Mouse (Mus musculus) forelimb bud, embryonic 11.5 days (tissue): ENCODE measurements at regions not wholly inside any gene's neighbourhood (a gene's known extent, or its start where the extent isn't known, plus 50 kb on each side); places are given as distances from the start of the nearest gene placed in this dataset.

Experiments used
- DNase-seq: peaks from one replicate; pipeline ENCODE4 v3.0.0-alpha.2; 2012; ENCODE audit warnings: low read depth, low spot score

- DNase-seq: peak; percentile 50
Measured at GRCm38 (mm10) chr7:68945886-68946863, 197.1 kb upstream of the Arrdc4 start.

- DNase-seq: peak; percentile 31
Measured at GRCm38 (mm10) chr7:68930627-68931334, 181.7 kb upstream of the Arrdc4 start.

GRCm38 (mm10) chr7:68929669-68930068 is 180.6 kb upstream of the Arrdc4 start:
- no peak for DNase-seq

GRCm38 (mm10) chr7:68925640-68926039 is 176.6 kb upstream of the Arrdc4 start:
- no peak for DNase-seq

GRCm38 (mm10) chr7:68918632-68919435 is 169.8 kb upstream of the Arrdc4 start:
- DNase-seq: peak; percentile 73

GRCm38 (mm10) chr7:68917876-68918200 is 168.8 kb upstream of the Arrdc4 start:
- no peak for DNase-seq

- DNase-seq: peak; percentile 85
Measured at GRCm38 (mm10) chr7:68917137-68917875, 168.3 kb upstream of the Arrdc4 start.

GRCm38 (mm10) chr7:68915976-68916375 is 166.9 kb upstream of the Arrdc4 start:
- DNase-seq: peak; percentile 31

GRCm38 (mm10) chr7:68914344-68914743 is 165.3 kb upstream of the Arrdc4 start:
- no peak for DNase-seq

GRCm38 (mm10) chr7:68911989-68912655 is 163.1 kb upstream of the Arrdc4 start:
- no peak for DNase-seq

GRCm38 (mm10) chr7:68911562-68911961 is 162.5 kb upstream of the Arrdc4 start:
- DNase-seq: no peak

GRCm38 (mm10) chr7:68909694-68910093 is 160.7 kb upstream of the Arrdc4 start:
- no peak for DNase-seq

GRCm38 (mm10) chr7:68908401-68908834 is 159.4 kb upstream of the Arrdc4 start:
- no peak for DNase-seq

GRCm38 (mm10) chr7:68907867-68908266 is 158.8 kb upstream of the Arrdc4 start:
- no peak for DNase-seq

- DNase-seq: no peak
Measured at GRCm38 (mm10) chr7:68906771-68907395, 157.8 kb upstream of the Arrdc4 start.

GRCm38 (mm10) chr7:68905793-68906192 is 156.8 kb upstream of the Arrdc4 start:
- DNase-seq: no peak

GRCm38 (mm10) chr7:68886173-68886572 is 137.1 kb upstream of the Arrdc4 start:
- no peak for DNase-seq

GRCm38 (mm10) chr7:68873008-68873407 is 124.0 kb upstream of the Arrdc4 start:
- no peak for DNase-seq

GRCm38 (mm10) chr7:68864322-68865031 is 115.4 kb upstream of the Arrdc4 start:
- DNase-seq: peak; percentile 26
